Mouse (Mus musculus) left cerebral cortex, adult 8-10 months (tissue): ENCODE measurements around the gene Zc3h18. TPM values are rescaled to one million over a fixed set of nuclear protein-coding genes. Genes with fewer than 3 reads are reported as not detected.

Source experiments
- DNase-seq, 2 experiments: peaks; one replicate each; pipeline ENCODE4 v3.0.0; 2022; ENCODE audit warnings: low spot score in 2 of 2
- total RNA-seq, 4 experiments: library from RNA; stranded (reverse); gene quantifications; 2 replicates each; pipeline ENCODE4 v1.2.4; 2022

The Zc3h18 gene
- total RNA-seq, 4 experiments from 2014 or later, result 38.8 to 41.1 (median 40.4) TPM

- DNase-seq, result no peak
These were observed 31.0 kb upstream of the Zc3h18 start for GRCm38 (mm10) chr8:122345181-122346095.

- peak in 1 of 2 experiments; percentile 83 for DNase-seq
These were observed 28.4 kb upstream of the Zc3h18 start for GRCm38 (mm10) chr8:122347811-122348552.

- no peak for DNase-seq
These were observed 26.8 kb upstream of the Zc3h18 start for GRCm38 (mm10) chr8:122349357-122350297.

- no peak for DNase-seq
These were observed 25.9 kb upstream of the Zc3h18 start for GRCm38 (mm10) chr8:122350309-122351089.

- DNase-seq, result no peak
These were observed 22.3 kb upstream of the Zc3h18 start for GRCm38 (mm10) chr8:122354157-122354556.

GRCm38 (mm10) chr8:122355642-122356606 is 20.5 kb upstream of the Zc3h18 start:
- peak in 1 of 2 experiments; percentile 86 for DNase-seq

- DNase-seq, result no peak
These were observed 19.2 kb upstream of the Zc3h18 start for GRCm38 (mm10) chr8:122357202-122357601.

- no peak for DNase-seq
These were observed 18.8 kb upstream of the Zc3h18 start for GRCm38 (mm10) chr8:122357641-122358040.

- DNase-seq, result no peak
These were observed 17.2 kb upstream of the Zc3h18 start for GRCm38 (mm10) chr8:122359111-122359775.

GRCm38 (mm10) chr8:122360696-122361416 is 15.6 kb upstream of the Zc3h18 start, which contains the start of gene Trhr2:
Gene Trhr2 (minus strand): TSS chr8:122360746.
- no peak for DNase-seq

GRCm38 (mm10) chr8:122362271-122362670 is 14.1 kb upstream of the Zc3h18 start:
- no peak for DNase-seq

GRCm38 (mm10) chr8:122362967-122363366 is 13.4 kb upstream of the Zc3h18 start:
- no peak for DNase-seq

- DNase-seq, result no peak
These were observed 7.9 kb upstream of the Zc3h18 start for GRCm38 (mm10) chr8:122368494-122368893.

- no peak for DNase-seq
These were observed 6.7 kb upstream of the Zc3h18 start for GRCm38 (mm10) chr8:122369665-122370064.

GRCm38 (mm10) chr8:122371706-122372105 is 4.7 kb upstream of the Zc3h18 start:
- DNase-seq, result no peak

- no peak for DNase-seq
These were observed 1.1 kb upstream of the Zc3h18 start for GRCm38 (mm10) chr8:122375320-122375719.

- DNase-seq, result no peak
These were observed 551 bp upstream of the Zc3h18 start for GRCm38 (mm10) chr8:122375751-122376364.
